Mouse (Mus musculus) adrenal gland, adult (tissue): Measurements from ENCODE around the gene Gm10130.
"Not testable (repeated sequence)": the region's sequence is repeated elsewhere in the genome, so short reads cannot be mapped to it uniquely, and the experiment has no call there.

Experiments
- DNase-seq, 2 experiments: peaks; one replicate each; pipeline ENCODE4 v3.0.0; 2022 to 2023; ENCODE audit warnings: low spot score in 1 of 2; ENCODE audit not compliant: inconsistent age in 2 of 2

Gene Gm10130

GRCm38 (mm10) chr2:150323402-150323801 is at the start of gene Gm10130:
Gm10130 (plus strand) TSS chr2:150323702.
- no peak for DNase-seq

GRCm38 (mm10) chr2:150293669-150294068 is 29.8 kb upstream of the Gm10130 start:
- no peak for DNase-seq

- DNase-seq = peak; percentile 79 to 90
These were observed 24.4 kb upstream of the Gm10130 start for GRCm38 (mm10) chr2:150299096-150299495.

GRCm38 (mm10) chr2:150307183-150307773 is 16.2 kb upstream of the Gm10130 start:
- DNase-seq = no peak

GRCm38 (mm10) chr2:150310952-150311884 is 12.3 kb upstream of the Gm10130 start:
- peak; percentile 92 to 98 for DNase-seq

GRCm38 (mm10) chr2:150316140-150316539 is 7.4 kb upstream of the Gm10130 start:
- no peak for DNase-seq

GRCm38 (mm10) chr2:150318973-150319372 is 4.5 kb upstream of the Gm10130 start:
- DNase-seq = no peak

GRCm38 (mm10) chr2:150357136-150357535 is 33.6 kb downstream of the Gm10130 start:
- DNase-seq = not testable (repeated sequence)

- peak; percentile 89 to 97 for DNase-seq
These were observed 38.8 kb downstream of the Gm10130 start, which contains the start of gene 3300002I08Rik for GRCm38 (mm10) chr2:150362113-150362877. 3300002I08Rik (minus strand) TSS chr2:150362765.

GRCm38 (mm10) chr2:150362878-150363229 is 39.4 kb downstream of the Gm10130 start:
- no peak for DNase-seq

GRCm38 (mm10) chr2:150385553-150386106 is 62.1 kb downstream of the Gm10130 start:
- DNase-seq = peak in 1 of 2 experiments; percentile 32

- DNase-seq = no peak
These were observed 66.7 kb downstream of the Gm10130 start for GRCm38 (mm10) chr2:150390198-150390597.

GRCm38 (mm10) chr2:150412146-150412545 is 88.6 kb downstream of the Gm10130 start:
- DNase-seq = not testable (repeated sequence)
